7 mouse cellular contexts compared by ENCODE assay signal in genomic region chr16:92715599-92716483, GRCm38 (mm10).
DNase-seq lines count a peak whose midpoint lies in the region; ATAC-seq and TF ChIP-seq lines count a peak whose summit lies in the region.

No protein-coding gene starts in this region.

- H3K4me2 ChIP-seq in liver, embryonic 16.5 days (ENCODE audit: low read depth, low read length): peak overlapping the region; percentile 64
- no peak overlapping the region for H3K4me2 ChIP-seq in midbrain, embryonic 15.5 days
- no peak overlapping the region for H3K4me2 ChIP-seq in neural tube, embryonic 15.5 days

- peak in 1 of 2 experiments; percentile 44; a peak in 1 of 4 replicates for TF ChIP-seq POLR2A in MEL (IDR thresholded peaks at IDR 0.05; ENCODE audit: control insufficient read depth in 1 of 2, insufficient read depth in 1 of 2, low read depth in 1 of 2, low read length in 2 of 2, poor library complexity in 1 of 2)

- ATAC-seq in liver, embryonic 16.5 days (ENCODE audit: low read depth): peak; percentile 95
- no peak for ATAC-seq in midbrain, embryonic 15.5 days (replicated peaks)
- ATAC-seq in neural tube, embryonic 15.5 days (ENCODE audit: low FRiP score): no peak

- H3K4me3 ChIP-seq in MEL (ENCODE audit: control insufficient read depth in 1 of 2, insufficient read depth in 1 of 2, low read depth in 2 of 2, low read length in 2 of 2): no peak overlapping the region
- peak overlapping the region; percentile 13 for H3K4me3 ChIP-seq in liver, embryonic 16.5 days (ENCODE audit: low read depth, low read length)
- no peak overlapping the region for H3K4me3 ChIP-seq in midbrain, embryonic 15.5 days
- H3K4me3 ChIP-seq in neural tube, embryonic 15.5 days (replicated peaks): no peak overlapping the region

- no peaks in the 10 kb centered on the region for H3K27me3 ChIP-seq in MEL (ENCODE audit: control insufficient read depth in 1 of 2, insufficient read depth in 2 of 2, low read length in 2 of 2)
- H3K27me3 ChIP-seq in liver, embryonic 16.5 days (ENCODE audit: control insufficient read depth, insufficient read depth, low read depth, low read length): no peaks in the 10 kb centered on the region
- H3K27me3 ChIP-seq in midbrain, embryonic 15.5 days (replicated peaks): peaks cover 4% of the 10 kb centered on the region; the same call in 1 of the 2 replicates
- peaks cover 16% of the 10 kb centered on the region for H3K27me3 ChIP-seq in neural tube, embryonic 15.5 days (replicated peaks)

- peak; percentile 97 for DNase-seq in MEL (ENCODE audit: low read depth, low spot score)
- DNase-seq in c-Kit-negative CD71-positive TER-119-positive erythroid progenitor cells, embryonic 14.5 days (ENCODE audit: low read depth, low spot score): peak; percentile 39
- peak; percentile 12 to 32 for DNase-seq in spleen, postnatal 14 days (ENCODE audit: low spot score in 2 of 2)
- DNase-seq in cerebellum, postnatal 14 days: no peak

- peaks cover 22 to 51% of the 10 kb centered on the region in 2 experiments for H3K4me1 ChIP-seq in MEL (ENCODE audit: control insufficient read depth in 1 of 2, insufficient read depth in 2 of 2, low read length in 2 of 2)
- peaks cover 62% of the 10 kb centered on the region for H3K4me1 ChIP-seq in liver, embryonic 16.5 days (ENCODE audit: control insufficient read depth, low read depth, low read length)
- peaks cover 8% of the 10 kb centered on the region for H3K4me1 ChIP-seq in midbrain, embryonic 15.5 days
- peaks cover 11% of the 10 kb centered on the region for H3K4me1 ChIP-seq in neural tube, embryonic 15.5 days

- H3K36me3 ChIP-seq in MEL (ENCODE audit: control insufficient read depth in 1 of 2, insufficient read depth in 2 of 2, low read length in 2 of 2): peaks cover 0 to 61% of the 10 kb centered on the region in 2 experiments
- H3K36me3 ChIP-seq in liver, embryonic 16.5 days (ENCODE audit: control insufficient read depth, insufficient read depth): no peaks in the 10 kb centered on the region
- H3K36me3 ChIP-seq in midbrain, embryonic 15.5 days (replicated peaks): no peaks in the 10 kb centered on the region
- no peaks in the 10 kb centered on the region for H3K36me3 ChIP-seq in neural tube, embryonic 15.5 days

- H3K9me3 ChIP-seq in MEL (replicated peaks; ENCODE audit: insufficient read depth, low read length): no peaks in the 10 kb centered on the region
- no peaks in the 10 kb centered on the region for H3K9me3 ChIP-seq in liver, embryonic 16.5 days (replicated peaks; ENCODE audit: control insufficient read depth, low read length)
- H3K9me3 ChIP-seq in midbrain, embryonic 15.5 days: no peaks in the 10 kb centered on the region
- no peaks in the 10 kb centered on the region for H3K9me3 ChIP-seq in neural tube, embryonic 15.5 days (replicated peaks)

- H3K79me2 ChIP-seq in MEL (ENCODE audit: control insufficient read depth, insufficient read depth, low read length, poor library complexity): peaks cover 10% of the 10 kb centered on the region

- peak overlapping the region; percentile 66 for H3K9ac ChIP-seq in MEL (ENCODE audit: control insufficient read depth, low read depth, low read length, poor library complexity, severe bottlenecking)
- H3K9ac ChIP-seq in liver, embryonic 16.5 days (ENCODE audit: low read depth, low read length): no peak overlapping the region; the same call in 1 of the 2 replicates
- H3K9ac ChIP-seq in midbrain, embryonic 15.5 days: no peak overlapping the region
- H3K9ac ChIP-seq in neural tube, embryonic 15.5 days (replicated peaks): no peak overlapping the region

- TF ChIP-seq EP300 in MEL (IDR thresholded peaks at IDR 0.05; ENCODE audit: low read depth in 1 of 2, low read length in 2 of 2): peak; percentile 97 to 98

- no peak for TF ChIP-seq CTCF in MEL (IDR thresholded peaks at IDR 0.05 in 2 of 3, conservative IDR thresholded peaks at IDR 0.05 in 1 of 3; ENCODE audit: control insufficient read depth in 1 of 3, insufficient read depth in 1 of 3, low read depth in 2 of 3, low read length in 3 of 3, poor library complexity in 1 of 3, severe bottlenecking in 1 of 3)

- WGBS in liver, embryonic 16.5 days (ENCODE audit: insufficient replicate concordance): 4% methylated on average over 15 of the region's 15 CpGs
- 34% methylated on average over 15 of the region's 15 CpGs for WGBS in midbrain, embryonic 15.5 days
- WGBS in neural tube, embryonic 15.5 days: 37% methylated on average over 15 of the region's 15 CpGs

- H3K27ac ChIP-seq in MEL (ENCODE audit: control insufficient read depth, low read depth, low read length): peak overlapping the region; percentile 99
- H3K27ac ChIP-seq in liver, embryonic 16.5 days (ENCODE audit: low read length): peak overlapping the region; percentile 68
- no peak overlapping the region for H3K27ac ChIP-seq in midbrain, embryonic 15.5 days
- H3K27ac ChIP-seq in neural tube, embryonic 15.5 days (replicated peaks): no peak overlapping the region

- TF ChIP-seq RAD21 in MEL (IDR thresholded peaks at IDR 0.05; ENCODE audit: low read depth, low read length): no peak; the same call in 1 of the 2 replicates

TF ChIP-seq in MEL, 35 proteins besides CTCF, POLR2A, EP300 and RAD21:
- TF ChIP-seq E2F4 (IDR thresholded peaks at IDR 0.05; ENCODE audit: borderline replicate concordance, low read depth, low read length): no peak
- TF ChIP-seq TBP (IDR thresholded peaks at IDR 0.05; ENCODE audit: low read depth, low read length): peak; percentile 50; the same call in 1 of the 2 replicates
- TF ChIP-seq NRF1 (IDR thresholded peaks at IDR 0.05; ENCODE audit: insufficient read depth, low read depth, low read length, poor library complexity, severe bottlenecking): no peak
- TF ChIP-seq ZMIZ1 (IDR thresholded peaks at IDR 0.05; ENCODE audit: low read depth, low read length): no peak
- TF ChIP-seq ZC3H11A (IDR thresholded peaks at IDR 0.05; ENCODE audit: low read depth, low read length): peak; percentile 21; the same call in 1 of the 2 replicates
- peak; percentile 97 for TF ChIP-seq BHLHE40 (IDR thresholded peaks at IDR 0.05; ENCODE audit: borderline replicate concordance, low read depth, low read length)
- TF ChIP-seq MAZ (IDR thresholded peaks at IDR 0.05; ENCODE audit: low read depth, low read length): peak; percentile 96
- TF ChIP-seq SIN3A (IDR thresholded peaks at IDR 0.05; ENCODE audit: low read length): peak; percentile 90
- peak; percentile 86 for TF ChIP-seq MAX (IDR thresholded peaks at IDR 0.05; ENCODE audit: low read length)
- TF ChIP-seq HCFC1 (IDR thresholded peaks at IDR 0.05; ENCODE audit: low read depth, low read length): no peak; the same call in 1 of the 2 replicates
- TF ChIP-seq POLR2AphosphoS2 (IDR thresholded peaks at IDR 0.05; ENCODE audit: low read length): no peak
- TF ChIP-seq MYB (IDR thresholded peaks at IDR 0.05; ENCODE audit: low read depth, low read length): peak; percentile 96
- TF ChIP-seq CHD2 (IDR thresholded peaks at IDR 0.05; ENCODE audit: low read length): peak; percentile 77
- TF ChIP-seq USF1 (IDR thresholded peaks at IDR 0.05; ENCODE audit: low read depth, low read length): no peak; the same call in 1 of the 2 replicates
- peak; percentile 98 for TF ChIP-seq TCF12 (IDR thresholded peaks at IDR 0.05; ENCODE audit: low read depth, low read length)
- peak; percentile 76 for TF ChIP-seq MAFK (IDR thresholded peaks at IDR 0.05; ENCODE audit: borderline replicate concordance, low read depth, low read length)
- TF ChIP-seq UBTF (IDR thresholded peaks at IDR 0.05; ENCODE audit: borderline replicate concordance, insufficient read depth, low read depth, low read length): no peak
- 0 out of 2 replicates have a peak, but pooled peaks have one; percentile 24 for TF ChIP-seq ZNF384 (IDR thresholded peaks at IDR 0.05; ENCODE audit: low read depth, low read length)
- 0 out of 2 replicates have a peak, but pooled peaks have one; percentile 23 for TF ChIP-seq KAT2A (conservative IDR thresholded peaks at IDR 0.05; ENCODE audit: low read depth, low read length)
- TF ChIP-seq TAL1 (IDR thresholded peaks at IDR 0.05; ENCODE audit: low read length): peak; percentile 95
- TF ChIP-seq JUND (IDR thresholded peaks at IDR 0.05; ENCODE audit: low read depth, low read length): no peak; the same call in 1 of the 2 replicates
- TF ChIP-seq ETS1 (IDR thresholded peaks at IDR 0.05; ENCODE audit: low read depth, low read length): peak; percentile 97
- TF ChIP-seq USF2 (IDR thresholded peaks at IDR 0.05; ENCODE audit: borderline replicate concordance in 1 of 2, insufficient read depth in 1 of 2, low read depth in 1 of 2, low read length in 2 of 2): no peak
- peak; percentile 61 for TF ChIP-seq MXI1 (IDR thresholded peaks at IDR 0.05; ENCODE audit: low read depth, low read length)
- TF ChIP-seq GATA1 (IDR thresholded peaks at IDR 0.05; ENCODE audit: low read depth, low read length): peak; percentile 99
- TF ChIP-seq GABPA (IDR thresholded peaks at IDR 0.05; ENCODE audit: low read depth, low read length): no peak
- no peak for TF ChIP-seq ELF1 (IDR thresholded peaks at IDR 0.05; ENCODE audit: low read depth, low read length)
- peak; percentile 74; the same call in 1 of the 2 replicates for TF ChIP-seq MEF2A (IDR thresholded peaks at IDR 0.05; ENCODE audit: extremely low read depth, insufficient replicate concordance, low read depth, low read length, poor library complexity, severe bottlenecking)
- TF ChIP-seq NELFE (IDR thresholded peaks at IDR 0.05; ENCODE audit: low read depth, low read length): no peak
- no peak for TF ChIP-seq POLR2AphosphoS5 (IDR thresholded peaks at IDR 0.05; ENCODE audit: borderline replicate concordance, low read depth, low read length)
- TF ChIP-seq RCOR1 (IDR thresholded peaks at IDR 0.05; ENCODE audit: low read depth, low read length): peak; percentile 98
- TF ChIP-seq CHD1 (IDR thresholded peaks at IDR 0.05; ENCODE audit: low read depth, low read length): 0 out of 2 replicates have a peak, but pooled peaks have one; percentile 65
- TF ChIP-seq MYC (IDR thresholded peaks at IDR 0.05; ENCODE audit: low read depth, low read length): peak; percentile 63
- 0 out of 2 replicates have a peak, but pooled peaks have one; percentile 22 for TF ChIP-seq ZKSCAN1 (IDR thresholded peaks at IDR 0.05; ENCODE audit: low read depth, low read length)
- TF ChIP-seq SMC3 (IDR thresholded peaks at IDR 0.05; ENCODE audit: low read depth, low read length): no peak; the same call in none of the 2 replicates

Comparison
In these comparisons a context has a peak if more than half of its experiments do, and no peak if none do; other contexts are left out.
1. DNase-seq: peak in MEL (single experiment), c-Kit-negative CD71-positive TER-119-positive erythroid progenitor cells, embryonic 14.5 days (single experiment) and spleen, postnatal 14 days (2 of 2); none in cerebellum, postnatal 14 days (0 of 2).
2. H3K27ac ChIP-seq: peak in MEL (single experiment) and liver, embryonic 16.5 days (single experiment); none in midbrain, embryonic 15.5 days (single experiment) and neural tube, embryonic 15.5 days (single experiment).